Mouse (Mus musculus): ENCODE results near the gene Ccdc113. TPM values are rescaled to one million over a fixed set of nuclear protein-coding genes. Genes with fewer than 3 reads are reported as not detected.

Gene Ccdc113
- 2.6 and 3.1 TPM in 2 replicates for polyA plus RNA-seq (2015; fragmentation: Nextera tagmentation; extraction: Ambion mirVana)

DNA sequence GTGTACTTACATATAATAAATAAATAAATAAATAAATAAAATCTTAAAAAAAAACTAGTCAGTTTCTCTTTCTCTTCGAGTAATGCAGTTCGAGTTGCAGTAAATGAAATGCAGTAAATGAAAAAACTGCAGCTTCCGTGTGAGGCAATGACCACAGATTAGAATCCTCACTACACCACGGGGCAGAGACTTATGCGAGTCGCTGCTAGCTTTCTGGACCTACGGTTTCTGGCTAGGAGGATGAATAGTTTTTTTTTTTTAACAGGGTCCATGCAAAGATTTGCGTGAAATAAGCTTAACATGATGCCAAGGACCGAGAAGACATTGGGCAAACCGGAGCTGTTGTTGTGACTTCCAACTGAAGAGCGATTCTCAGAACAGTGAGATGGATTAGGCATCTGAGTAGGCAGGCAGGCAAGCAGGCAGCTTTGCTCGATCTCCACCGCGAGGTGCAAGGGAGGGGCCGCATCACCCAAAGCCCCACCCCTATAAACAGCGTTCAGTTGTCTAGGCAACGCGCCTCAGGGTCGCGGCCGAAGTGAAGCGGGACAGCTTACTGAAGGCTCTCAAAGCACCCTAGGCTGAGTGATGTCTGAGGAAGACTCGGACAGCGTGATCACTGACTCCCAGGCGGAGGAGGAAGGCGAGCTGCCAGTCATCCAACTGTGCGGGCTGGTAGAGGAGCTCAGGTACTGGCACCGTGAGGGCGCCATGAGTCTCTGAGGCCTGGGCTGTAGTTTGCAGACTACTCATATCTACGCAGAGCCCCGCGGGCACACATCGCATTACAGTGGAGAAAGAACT lies at the start of gene Ccdc113:
TSS of gene Ccdc113 (plus strand) at position 502 of the 804 bp plus-strand sequence.
- Histone ChIP-seq H3K4me3 (ENCODE audit: low read length) (peak within 1 kb of the TSS; percentile 51), H3K4me2 (ENCODE audit: low read depth, low read length) (peak within 1 kb of the TSS; percentile 69), H3K36me3 (ENCODE audit: control insufficient read depth, insufficient read depth) (no peaks in the 10 kb centered on the region), H3K27ac (ENCODE audit: low read length) (no peak within 1 kb of the TSS), H3K9ac (ENCODE audit: low read length) (peak within 1 kb of the TSS; percentile 44), H3K9me3 (replicated peaks; ENCODE audit: control insufficient read depth, low read length) (no peaks in the 10 kb centered on the region), H3K4me1 (ENCODE audit: control insufficient read depth, insufficient read depth, low read length) (no peaks in the 10 kb centered on the region), H3K27me3 (ENCODE audit: control insufficient read depth, insufficient read depth, low read length) (no peaks in the 10 kb centered on the region)
- peak; percentile 78 for ATAC-seq (replicated peaks; ENCODE audit: extremely low read depth, insufficient read depth, low FRiP score)
- 7% methylated on average over 33 of the region's 33 CpGs for WGBS

DNA sequence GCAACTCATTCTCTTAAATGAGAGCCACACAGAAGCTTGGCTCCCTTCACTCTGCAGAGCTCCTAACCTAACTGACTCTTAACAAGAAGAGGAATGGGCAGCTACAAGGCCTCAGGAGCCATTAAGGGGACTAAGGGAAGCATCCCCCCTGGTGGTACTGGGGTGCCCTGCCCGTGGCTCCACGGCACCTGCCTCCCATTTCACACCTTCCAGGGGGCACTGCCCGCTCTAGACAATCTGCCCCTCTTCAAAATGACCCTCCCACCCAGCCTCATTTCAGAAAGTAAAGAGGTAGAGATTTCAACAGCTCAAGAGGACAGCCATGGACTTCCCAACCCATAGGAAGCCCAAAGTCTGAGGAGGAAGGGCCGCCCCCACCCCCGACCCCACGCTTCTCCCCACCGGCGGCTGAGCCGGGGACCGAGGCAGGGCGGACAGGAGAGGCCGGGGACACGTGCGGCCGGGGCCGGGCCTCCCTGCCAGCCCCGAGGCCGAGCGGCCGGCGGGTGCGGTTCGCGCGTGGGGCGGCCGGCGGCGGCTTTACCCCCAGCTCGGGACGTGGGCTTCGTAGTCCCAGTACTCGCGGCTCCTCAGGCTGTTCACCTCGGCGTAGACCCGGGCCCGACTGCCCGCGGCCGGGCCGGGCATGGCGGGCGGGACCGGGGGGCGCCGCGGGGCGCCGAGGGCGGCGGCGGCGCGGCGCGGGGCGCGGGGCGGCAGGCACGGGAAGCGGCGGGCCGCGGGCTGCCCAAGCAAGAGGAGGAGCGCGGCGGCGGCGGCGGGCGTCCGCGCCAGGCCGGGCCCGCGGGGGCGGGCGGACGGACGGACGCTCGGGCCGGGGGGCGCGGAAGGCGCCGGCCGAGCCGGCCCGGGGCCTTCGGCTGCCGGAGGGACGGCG lies 45.8 kb upstream of the Ccdc113 start:
- Histone ChIP-seq H3K4me1 (ENCODE audit: control insufficient read depth, insufficient read depth, low read length) (peaks cover 16% of the 10 kb centered on the region), H3K4me2 (ENCODE audit: low read depth, low read length) (peak overlapping the region; percentile 70), H3K9ac (ENCODE audit: low read length) (peak overlapping the region; percentile 97), H3K36me3 (ENCODE audit: control insufficient read depth, insufficient read depth) (peaks cover 24% of the 10 kb centered on the region), H3K27me3 (ENCODE audit: control insufficient read depth, insufficient read depth, low read length) (no peaks in the 10 kb centered on the region), H3K27ac (ENCODE audit: low read length) (peak overlapping the region; percentile 59), H3K4me3 (ENCODE audit: low read length) (peak overlapping the region; percentile 95), H3K9me3 (replicated peaks; ENCODE audit: control insufficient read depth, low read length) (no peaks in the 10 kb centered on the region)
- ATAC-seq (replicated peaks; ENCODE audit: extremely low read depth, insufficient read depth, low FRiP score), result peak; percentile 29; the same call in 1 of the 2 replicates
- under 1% methylated on average over 66 of the region's 95 CpGs for WGBS

DNA sequence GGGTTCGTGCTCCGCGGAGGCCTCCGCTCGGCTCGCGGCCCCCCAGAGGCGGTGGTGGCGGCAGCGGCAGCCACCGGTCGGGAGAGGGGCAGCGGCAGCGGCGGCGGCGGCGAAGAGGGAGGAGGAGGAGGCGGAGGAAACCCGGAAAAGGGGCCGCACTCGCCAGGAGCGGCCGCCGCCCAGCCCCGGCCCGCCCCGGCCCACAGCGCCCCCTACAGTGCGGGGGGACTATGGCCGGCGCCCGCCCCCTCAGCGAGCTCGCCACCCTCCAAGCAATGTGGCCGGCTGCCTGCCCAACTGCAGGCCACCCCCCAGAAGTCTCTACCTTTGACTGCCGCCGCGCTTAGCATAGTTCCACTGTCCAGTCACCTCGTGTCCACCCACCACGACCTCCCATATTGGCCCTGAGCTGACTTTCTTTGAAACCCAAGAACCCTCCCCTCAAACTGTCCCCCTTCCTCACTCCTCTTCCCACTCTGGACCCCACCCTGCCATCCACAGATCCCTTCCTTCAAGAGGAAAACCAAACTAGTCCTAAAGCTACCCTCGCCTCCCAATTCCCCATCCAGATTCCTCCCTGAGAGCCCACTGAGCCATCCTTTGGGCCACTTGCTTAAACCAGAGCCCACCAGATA lies 45.1 kb upstream of the Ccdc113 start:
- peak; percentile 90 for ATAC-seq (replicated peaks; ENCODE audit: extremely low read depth, insufficient read depth, low FRiP score)
- WGBS, result 2% methylated on average over 17 of the region's 42 CpGs
- H3K27me3 ChIP-seq (ENCODE audit: control insufficient read depth, insufficient read depth, low read length), result no peaks in the 10 kb centered on the region

GRCm38 (mm10) chr8:95490006-95490405 lies 43.9 kb upstream of the Ccdc113 start, which contains the start of gene Csnk2a2:
Gene Csnk2a2, minus strand, starts transcription at chr8:95490039.
- Histone ChIP-seq H3K9ac (ENCODE audit: low read length) (peak within 1 kb of the TSS; percentile 97), H3K27me3 (ENCODE audit: control insufficient read depth, insufficient read depth, low read length) (no peaks in the 10 kb centered on the region), H3K4me3 (ENCODE audit: low read length) (peak within 1 kb of the TSS; percentile 95), H3K4me1 (ENCODE audit: control insufficient read depth, insufficient read depth, low read length) (peaks cover 16% of the 10 kb centered on the region), H3K36me3 (ENCODE audit: control insufficient read depth, insufficient read depth) (peaks cover 12% of the 10 kb centered on the region), H3K9me3 (replicated peaks; ENCODE audit: control insufficient read depth, low read length) (no peaks in the 10 kb centered on the region), H3K4me2 (ENCODE audit: low read depth, low read length) (peak within 1 kb of the TSS; percentile 77), H3K27ac (ENCODE audit: low read length) (no peak within 1 kb of the TSS)
- ATAC-seq (replicated peaks; ENCODE audit: extremely low read depth, insufficient read depth, low FRiP score), result no peak
- 79% methylated on average over 5 of the region's 5 CpGs for WGBS

More for the DNA sequence above, 45.1 kb upstream of the Ccdc113 start:
- peak overlapping the region; percentile 97 for H3K9ac ChIP-seq (ENCODE audit: low read length)
- H3K4me1 ChIP-seq (ENCODE audit: control insufficient read depth, insufficient read depth, low read length), result peaks cover 16% of the 10 kb centered on the region
- peak overlapping the region; percentile 77 for H3K4me2 ChIP-seq (ENCODE audit: low read depth, low read length)
- peaks cover 17% of the 10 kb centered on the region for H3K36me3 ChIP-seq (ENCODE audit: control insufficient read depth, insufficient read depth)
- peak overlapping the region; percentile 95 for H3K4me3 ChIP-seq (ENCODE audit: low read length)
- H3K27ac ChIP-seq (ENCODE audit: low read length), result peak overlapping the region; percentile 59
- H3K9me3 ChIP-seq (replicated peaks; ENCODE audit: control insufficient read depth, low read length), result no peaks in the 10 kb centered on the region

DNA sequence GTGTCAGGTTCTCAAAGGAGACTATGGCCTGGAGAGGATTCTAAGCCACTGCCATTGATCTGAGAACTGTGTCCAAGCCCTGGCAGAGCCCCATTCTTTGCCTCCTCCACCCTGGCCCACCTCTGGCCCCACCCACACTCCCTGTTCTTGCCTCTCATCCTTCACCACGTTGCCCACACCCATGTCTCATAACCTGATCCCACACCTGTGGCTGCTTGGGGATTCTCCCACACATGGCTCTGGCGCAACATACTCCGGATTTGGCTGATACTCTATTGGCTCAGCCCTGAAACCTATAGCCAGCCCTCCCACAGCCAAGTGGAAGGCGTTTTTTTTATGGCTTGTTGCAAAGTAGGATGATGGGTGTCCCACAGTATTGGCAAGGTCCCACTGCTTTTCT lies 41.8 kb upstream of the Ccdc113 start:
- H3K9me3 ChIP-seq (replicated peaks; ENCODE audit: control insufficient read depth, low read length), result no peaks in the 10 kb centered on the region
- no peaks in the 10 kb centered on the region for H3K27me3 ChIP-seq (ENCODE audit: control insufficient read depth, insufficient read depth, low read length)
- H3K27ac ChIP-seq (ENCODE audit: low read length), result no peak overlapping the region
- H3K4me1 ChIP-seq (ENCODE audit: control insufficient read depth, insufficient read depth, low read length), result peaks cover 11% of the 10 kb centered on the region
- no peak for ATAC-seq (replicated peaks; ENCODE audit: extremely low read depth, insufficient read depth, low FRiP score)
- WGBS, result 67% methylated on average over 4 of the region's 4 CpGs
- no peaks in the 10 kb centered on the region; the same call in 1 of the 2 replicates for H3K36me3 ChIP-seq (ENCODE audit: control insufficient read depth, insufficient read depth)
- no peak overlapping the region for H3K4me2 ChIP-seq (ENCODE audit: low read depth, low read length)
- H3K9ac ChIP-seq (ENCODE audit: low read length), result no peak overlapping the region
- no peak overlapping the region for H3K4me3 ChIP-seq (ENCODE audit: low read length)

DNA sequence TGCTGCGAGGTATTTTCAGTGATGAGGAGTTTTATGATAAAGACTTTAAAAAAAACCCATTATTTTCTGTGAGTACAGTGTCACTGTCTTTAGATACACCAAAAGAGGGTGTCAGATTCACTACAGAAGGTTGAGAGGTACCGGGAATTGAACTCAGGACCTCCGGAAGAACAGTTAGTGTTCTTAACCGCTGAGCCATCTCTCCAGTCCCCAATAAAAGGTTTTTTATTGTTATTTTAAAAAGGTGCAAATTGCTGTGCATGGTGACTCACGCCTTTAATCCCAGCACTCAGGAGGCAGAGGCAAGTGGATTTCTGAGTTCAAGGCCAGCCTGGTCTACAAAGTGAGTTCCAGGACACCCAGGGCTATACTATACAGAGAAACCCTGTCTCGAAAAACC lies 38.4 kb upstream of the Ccdc113 start:
- 80% methylated on average over 6 of the region's 6 CpGs for WGBS
- Histone ChIP-seq H3K27me3 (ENCODE audit: control insufficient read depth, insufficient read depth, low read length) (no peaks in the 10 kb centered on the region), H3K27ac (ENCODE audit: low read length) (no peak overlapping the region), H3K4me2 (ENCODE audit: low read depth, low read length) (no peak overlapping the region), H3K9me3 (replicated peaks; ENCODE audit: control insufficient read depth, low read length) (no peaks in the 10 kb centered on the region), H3K9ac (ENCODE audit: low read length) (no peak overlapping the region), H3K4me3 (ENCODE audit: low read length) (no peak overlapping the region), H3K36me3 (ENCODE audit: control insufficient read depth, insufficient read depth) (no peaks in the 10 kb centered on the region), H3K4me1 (ENCODE audit: control insufficient read depth, insufficient read depth, low read length) (no peaks in the 10 kb centered on the region)
- no peak for ATAC-seq (replicated peaks; ENCODE audit: extremely low read depth, insufficient read depth, low FRiP score)

GRCm38 (mm10) chr8:95496420-95496819 lies 37.5 kb upstream of the Ccdc113 start:
- Histone ChIP-seq H3K4me2 (ENCODE audit: low read depth, low read length) (no peak overlapping the region), H3K27ac (ENCODE audit: low read length) (no peak overlapping the region), H3K9me3 (replicated peaks; ENCODE audit: control insufficient read depth, low read length) (no peaks in the 10 kb centered on the region), H3K36me3 (ENCODE audit: control insufficient read depth, insufficient read depth) (no peaks in the 10 kb centered on the region), H3K4me3 (ENCODE audit: low read length) (no peak overlapping the region), H3K4me1 (ENCODE audit: control insufficient read depth, insufficient read depth, low read length) (no peaks in the 10 kb centered on the region), H3K27me3 (ENCODE audit: control insufficient read depth, insufficient read depth, low read length) (no peaks in the 10 kb centered on the region), H3K9ac (ENCODE audit: low read length) (no peak overlapping the region)
- no peak for ATAC-seq (replicated peaks; ENCODE audit: extremely low read depth, insufficient read depth, low FRiP score)
- WGBS, result 41% methylated on average over 3 of the region's 3 CpGs

DNA sequence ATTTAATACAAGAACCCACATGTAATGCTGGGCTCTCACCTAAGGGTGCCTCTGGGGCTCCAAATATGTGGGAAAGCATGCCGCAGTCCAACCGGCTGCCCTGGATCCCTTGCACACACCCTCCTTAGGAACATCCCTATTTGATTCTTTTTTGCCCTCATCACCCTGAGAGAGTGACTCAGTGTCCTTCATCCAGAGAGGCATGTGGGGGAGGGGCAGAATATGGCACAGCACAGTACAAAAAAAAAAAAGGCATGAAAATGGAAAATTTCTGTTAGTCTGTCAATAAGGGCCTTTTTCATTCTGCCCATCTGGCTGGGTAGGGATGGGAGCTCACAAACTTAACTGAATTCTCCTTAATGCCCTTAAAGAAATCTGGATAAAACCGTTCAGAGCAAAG lies 36.1 kb upstream of the Ccdc113 start:
- H3K4me3 ChIP-seq (ENCODE audit: low read length), result no peak overlapping the region
- no peak overlapping the region for H3K4me2 ChIP-seq (ENCODE audit: low read depth, low read length)
- H3K9ac ChIP-seq (ENCODE audit: low read length), result no peak overlapping the region
- no peak for ATAC-seq (replicated peaks; ENCODE audit: extremely low read depth, insufficient read depth, low FRiP score)
- no peaks in the 10 kb centered on the region for H3K9me3 ChIP-seq (replicated peaks; ENCODE audit: control insufficient read depth, low read length)
- H3K27ac ChIP-seq (ENCODE audit: low read length), result no peak overlapping the region
- H3K36me3 ChIP-seq (ENCODE audit: control insufficient read depth, insufficient read depth), result no peaks in the 10 kb centered on the region
- no peaks in the 10 kb centered on the region for H3K27me3 ChIP-seq (ENCODE audit: control insufficient read depth, insufficient read depth, low read length)
- 77% methylated on average over 3 of the region's 3 CpGs for WGBS
- H3K4me1 ChIP-seq (ENCODE audit: control insufficient read depth, insufficient read depth, low read length), result no peaks in the 10 kb centered on the region

Measured in heart, embryonic 16.5 days (tissue).